Mouse (Mus musculus) G1E (cell line): ENCODE results near the gene Fry.

Experiments used
- CTCF ChIP-seq: IDR thresholded peaks from 2 replicates; pipeline ENCODE4 v1.5.1; 2012; ENCODE audit warnings: low read depth, low read length, inconsistent platforms, mixed read lengths
- GATA1 ChIP-seq: IDR thresholded peaks from 2 replicates; pipeline ENCODE4 v1.6.1; 2012; ENCODE audit warnings: borderline replicate concordance, low read length, inconsistent platforms, mixed read lengths
- POLR2AphosphoS5 ChIP-seq: IDR thresholded peaks from 2 replicates; pipeline ENCODE4 v1.6.1; 2012; ENCODE audit warnings: low read depth, low read length, inconsistent platforms; ENCODE audit not compliant: insufficient replicate concordance
- TAL1 ChIP-seq: conservative IDR thresholded peaks from 2 replicates; pipeline ENCODE4 v1.6.1; 2012; ENCODE audit warnings: low read depth, low read length, inconsistent platforms, mixed read lengths

DNA sequence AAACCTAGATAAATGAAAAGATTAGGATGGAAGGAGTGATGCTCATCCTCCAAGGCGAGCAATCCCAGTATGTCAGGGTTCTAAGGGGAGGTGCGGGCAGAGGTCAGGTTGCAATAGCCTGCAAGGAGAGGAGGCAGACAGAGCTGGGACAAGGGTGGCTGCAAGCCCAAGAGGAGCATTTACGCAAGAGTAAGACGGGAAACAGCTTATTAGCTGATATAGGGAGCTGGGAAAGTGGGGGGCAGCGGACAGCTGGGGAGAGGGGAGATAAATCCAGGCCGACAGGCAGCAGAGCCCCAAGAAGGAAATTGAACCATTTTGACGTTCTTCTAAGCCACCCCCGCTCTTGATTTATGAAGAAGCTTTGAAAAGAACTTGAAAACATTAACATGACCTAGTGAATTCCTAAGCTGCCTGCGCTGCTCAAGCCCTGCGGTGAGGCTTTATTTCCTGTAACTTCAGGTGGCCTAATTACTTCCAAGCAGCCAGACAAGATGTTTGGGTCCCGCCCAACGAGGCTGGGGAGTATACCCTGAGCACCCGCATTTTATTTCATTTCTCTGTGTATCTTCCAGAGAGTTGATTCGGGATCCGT, 291.1 kb downstream of the Fry start:
- no peak for TF ChIP-seq CTCF
- no peak for TF ChIP-seq TAL1
- no peak for TF ChIP-seq GATA1
- TF ChIP-seq POLR2AphosphoS5, result no peak
